Mouse (Mus musculus): ENCODE results near the gene Sec22c. TPM values are rescaled to one million over a fixed set of nuclear protein-coding genes. Genes with fewer than 3 reads are reported as not detected.

Sec22c gene
- polyA plus RNA-seq, 1 experiment from 2014 or later: 24.5 TPM

GRCm38 (mm10) chr9:121682037-121682680 lies 23.1 kb downstream of the Sec22c start:
- H3K4me2 ChIP-seq: no peak overlapping the region
- H3K4me1 ChIP-seq: peaks cover 6% of the 10 kb centered on the region; the same call in 1 of the 2 replicates
- ATAC-seq (ENCODE audit: low FRiP score): no peak
- H3K36me3 ChIP-seq (replicated peaks): peaks cover 51% of the 10 kb centered on the region
- H3K27me3 ChIP-seq: no peaks in the 10 kb centered on the region
- H3K9ac ChIP-seq: no peak overlapping the region
- H3K4me3 ChIP-seq (replicated peaks): no peak overlapping the region
- no peaks in the 10 kb centered on the region for H3K9me3 ChIP-seq
- H3K27ac ChIP-seq: no peak overlapping the region
- 80% methylated on average over 18 of the region's 18 CpGs for WGBS

- Histone ChIP-seq H3K4me1 (peaks cover 6% of the 10 kb centered on the region; the same call in 1 of the 2 replicates), H3K4me3 (replicated peaks) (no peak overlapping the region)
- 82% methylated on average over 8 of the region's 8 CpGs for WGBS
Observed at GRCm38 (mm10) chr9:121681191-121681590, 24.1 kb downstream of the Sec22c start.

GRCm38 (mm10) chr9:121679549-121679948 lies 25.7 kb downstream of the Sec22c start:
- Histone ChIP-seq H3K27me3 (0 out of 2 replicates have a peak, but pooled peaks cover 4% of the 10 kb centered on the region), H3K27ac (no peak overlapping the region), H3K36me3 (replicated peaks) (peaks cover 30% of the 10 kb centered on the region), H3K4me3 (replicated peaks) (no peak overlapping the region), H3K9me3 (no peaks in the 10 kb centered on the region), H3K9ac (no peak overlapping the region), H3K4me1 (peaks cover 6% of the 10 kb centered on the region; the same call in 1 of the 2 replicates), H3K4me2 (no peak overlapping the region)
- 25% methylated on average over 6 of the region's 6 CpGs for WGBS
- ATAC-seq (ENCODE audit: low FRiP score): peak; percentile 73

More at GRCm38 (mm10) chr9:121681191-121681590, 24.1 kb downstream of the Sec22c start:
- Histone ChIP-seq H3K9me3 (no peaks in the 10 kb centered on the region), H3K36me3 (replicated peaks) (peaks cover 44% of the 10 kb centered on the region), H3K27ac (no peak overlapping the region), H3K27me3 (0 out of 2 replicates have a peak, but pooled peaks cover 4% of the 10 kb centered on the region), H3K4me2 (no peak overlapping the region), H3K9ac (no peak overlapping the region)
- no peak for ATAC-seq (ENCODE audit: low FRiP score)

GRCm38 (mm10) chr9:121677476-121677875 lies 27.8 kb downstream of the Sec22c start:
- Histone ChIP-seq H3K27me3 (0 out of 2 replicates have a peak, but pooled peaks cover 4% of the 10 kb centered on the region), H3K4me3 (replicated peaks) (no peak overlapping the region), H3K27ac (no peak overlapping the region), H3K9me3 (no peaks in the 10 kb centered on the region), H3K36me3 (replicated peaks) (peaks cover 12% of the 10 kb centered on the region), H3K9ac (no peak overlapping the region), H3K4me1 (peaks cover 6% of the 10 kb centered on the region), H3K4me2 (no peak overlapping the region)
- 87% methylated on average over 8 of the region's 8 CpGs for WGBS
- ATAC-seq (ENCODE audit: low FRiP score): no peak

- Histone ChIP-seq H3K36me3 (replicated peaks) (peaks cover 8% of the 10 kb centered on the region), H3K9me3 (no peaks in the 10 kb centered on the region), H3K4me2 (no peak overlapping the region), H3K4me1 (peaks cover 9% of the 10 kb centered on the region), H3K4me3 (replicated peaks) (no peak overlapping the region), H3K9ac (no peak overlapping the region), H3K27ac (no peak overlapping the region), H3K27me3 (0 out of 2 replicates have a peak, but pooled peaks cover 4% of the 10 kb centered on the region)
- WGBS: 87% methylated on average over 4 of the region's 4 CpGs
- no peak for ATAC-seq (ENCODE audit: low FRiP score)
Observed at GRCm38 (mm10) chr9:121677069-121677468, 28.2 kb downstream of the Sec22c start.

GRCm38 (mm10) chr9:121675556-121675955 lies 29.7 kb downstream of the Sec22c start:
- H3K36me3 ChIP-seq (replicated peaks): no peaks in the 10 kb centered on the region
- no peaks in the 10 kb centered on the region for H3K9me3 ChIP-seq
- peaks cover 12% of the 10 kb centered on the region for H3K4me1 ChIP-seq
- H3K4me3 ChIP-seq (replicated peaks): no peak overlapping the region
- no peak for ATAC-seq (ENCODE audit: low FRiP score)
- H3K27me3 ChIP-seq: peaks cover 10% of the 10 kb centered on the region
- no peak overlapping the region for H3K9ac ChIP-seq
- H3K4me2 ChIP-seq: no peak overlapping the region
- H3K27ac ChIP-seq: no peak overlapping the region
- WGBS: 94% methylated on average over 2 of the region's 2 CpGs

- Histone ChIP-seq H3K36me3 (replicated peaks) (no peaks in the 10 kb centered on the region), H3K9ac (no peak overlapping the region), H3K27me3 (peaks cover 16% of the 10 kb centered on the region), H3K4me1 (peaks cover 18% of the 10 kb centered on the region), H3K9me3 (no peaks in the 10 kb centered on the region), H3K27ac (no peak overlapping the region), H3K4me3 (replicated peaks) (no peak overlapping the region), H3K4me2 (no peak overlapping the region)
- ATAC-seq (ENCODE audit: low FRiP score): no peak
- 92% methylated on average over 9 of the region's 9 CpGs for WGBS
Observed at GRCm38 (mm10) chr9:121675011-121675410, 30.3 kb downstream of the Sec22c start.

GRCm38 (mm10) chr9:121673716-121674115 lies 31.6 kb downstream of the Sec22c start:
- Histone ChIP-seq H3K4me1 (peaks cover 23% of the 10 kb centered on the region), H3K9ac (no peak overlapping the region), H3K36me3 (replicated peaks) (no peaks in the 10 kb centered on the region), H3K4me3 (replicated peaks) (no peak overlapping the region), H3K4me2 (no peak overlapping the region), H3K27ac (no peak overlapping the region), H3K9me3 (no peaks in the 10 kb centered on the region), H3K27me3 (peaks cover 27% of the 10 kb centered on the region)
- no peak for ATAC-seq (ENCODE audit: low FRiP score)
- WGBS: 76% methylated on average over 5 of the region's 5 CpGs

- Histone ChIP-seq H3K27me3 (peaks cover 40% of the 10 kb centered on the region), H3K27ac (no peak overlapping the region), H3K36me3 (replicated peaks) (no peaks in the 10 kb centered on the region), H3K4me1 (peaks cover 26% of the 10 kb centered on the region), H3K9ac (no peak overlapping the region), H3K4me3 (replicated peaks) (no peak overlapping the region), H3K4me2 (no peak overlapping the region), H3K9me3 (no peaks in the 10 kb centered on the region)
- no peak for ATAC-seq (ENCODE audit: low FRiP score)
- WGBS: 69% methylated on average over 5 of the region's 5 CpGs
Observed at GRCm38 (mm10) chr9:121672311-121672710, 33.0 kb downstream of the Sec22c start.

- Histone ChIP-seq H3K9ac (no peak overlapping the region), H3K36me3 (replicated peaks) (no peaks in the 10 kb centered on the region), H3K9me3 (no peaks in the 10 kb centered on the region), H3K4me1 (peaks cover 29% of the 10 kb centered on the region), H3K4me2 (no peak overlapping the region), H3K4me3 (replicated peaks) (no peak overlapping the region), H3K27me3 (peaks cover 36% of the 10 kb centered on the region), H3K27ac (no peak overlapping the region)
- no peak for ATAC-seq (ENCODE audit: low FRiP score)
- WGBS: 19% methylated on average over 7 of the region's 7 CpGs
Observed at GRCm38 (mm10) chr9:121671300-121671699, 34.0 kb downstream of the Sec22c start.

- peak overlapping the region; percentile 68 for H3K4me2 ChIP-seq
- peak overlapping the region; percentile 38 for H3K9ac ChIP-seq
- H3K27ac ChIP-seq: no peak overlapping the region
- no peaks in the 10 kb centered on the region for H3K36me3 ChIP-seq (replicated peaks)
- peak overlapping the region; percentile 35 for H3K4me3 ChIP-seq (replicated peaks)
- peak; percentile 80 for ATAC-seq (ENCODE audit: low FRiP score)
- peaks cover 29% of the 10 kb centered on the region for H3K4me1 ChIP-seq
- WGBS: under 1% methylated on average over 28 of the region's 28 CpGs
- no peaks in the 10 kb centered on the region for H3K9me3 ChIP-seq
- peaks cover 36% of the 10 kb centered on the region for H3K27me3 ChIP-seq
Observed at GRCm38 (mm10) chr9:121669348-121669791, 35.9 kb downstream of the Sec22c start.

- Histone ChIP-seq H3K27me3 (peaks cover 36% of the 10 kb centered on the region), H3K27ac (0 out of 2 replicates have a peak overlapping the region, but pooled peaks have one; percentile 3), H3K36me3 (replicated peaks) (no peaks in the 10 kb centered on the region), H3K4me1 (peaks cover 29% of the 10 kb centered on the region), H3K4me2 (no peak overlapping the region), H3K9me3 (no peaks in the 10 kb centered on the region), H3K9ac (no peak overlapping the region), H3K4me3 (replicated peaks) (no peak overlapping the region)
- no peak for ATAC-seq (ENCODE audit: low FRiP score)
- 81% methylated on average over 11 of the region's 11 CpGs for WGBS
Observed at GRCm38 (mm10) chr9:121667822-121668221, 37.5 kb downstream of the Sec22c start.
